Mouse (Mus musculus): ENCODE results near the gene Wdr4. TPM values are rescaled to one million over a fixed set of nuclear protein-coding genes. Genes with fewer than 3 reads are reported as not detected.
"Not testable (repeated sequence)": the region's sequence is repeated elsewhere in the genome, so short reads cannot be mapped to it uniquely, and the experiment has no call there.

Wdr4 gene
- 10 to 100 TPM; 23.8 to 25.6 TPM for total RNA-seq (2021)

GRCm38 (mm10) chr17:31519946-31520838 is at the start of gene Wdr4, which contains the start of gene Ndufv3:
TSS of gene Wdr4 (minus strand) at chr17:31519980.
TSS of gene Ndufv3 (plus strand) at chr17:31520115.
- peak; percentile 91 to 94 for DNase-seq (ENCODE audit: extremely low spot score in 1 of 2, low spot score in 1 of 2)

- no peak for DNase-seq (ENCODE audit: extremely low spot score in 1 of 2, low spot score in 1 of 2)
These were observed 46.5 kb upstream of the Wdr4 start for GRCm38 (mm10) chr17:31566276-31566675.

GRCm38 (mm10) chr17:31565141-31566056 is 45.6 kb upstream of the Wdr4 start:
- peak; percentile 52 to 60 for DNase-seq (ENCODE audit: extremely low spot score in 1 of 2, low spot score in 1 of 2)

- DNase-seq (ENCODE audit: extremely low spot score in 1 of 2, low spot score in 1 of 2) = peak in 1 of 2 experiments; percentile 82
These were observed 45.0 kb upstream of the Wdr4 start for GRCm38 (mm10) chr17:31564858-31565140.

- DNase-seq (ENCODE audit: extremely low spot score in 1 of 2, low spot score in 1 of 2) = peak; percentile 92 to 94
These were observed 44.5 kb upstream of the Wdr4 start, which contains the start of gene Pknox1 for GRCm38 (mm10) chr17:31564015-31564857. TSS of gene Pknox1 (plus strand) at chr17:31564734.

GRCm38 (mm10) chr17:31563632-31564014 is 43.8 kb upstream of the Wdr4 start:
- peak; percentile 32 to 37 for DNase-seq (ENCODE audit: extremely low spot score in 1 of 2, low spot score in 1 of 2)

- DNase-seq (ENCODE audit: extremely low spot score in 1 of 2, low spot score in 1 of 2) = no peak
These were observed 39.4 kb upstream of the Wdr4 start for GRCm38 (mm10) chr17:31559021-31559789.

GRCm38 (mm10) chr17:31557947-31558542 is 38.3 kb upstream of the Wdr4 start:
- no peak for DNase-seq (ENCODE audit: extremely low spot score in 1 of 2, low spot score in 1 of 2)

GRCm38 (mm10) chr17:31557124-31557880 is 37.5 kb upstream of the Wdr4 start:
- no peak for DNase-seq (ENCODE audit: extremely low spot score in 1 of 2, low spot score in 1 of 2)

- no peak for DNase-seq (ENCODE audit: extremely low spot score in 1 of 2, low spot score in 1 of 2)
These were observed 36.5 kb upstream of the Wdr4 start for GRCm38 (mm10) chr17:31556253-31556652.

- DNase-seq (ENCODE audit: extremely low spot score in 1 of 2, low spot score in 1 of 2) = not testable (repeated sequence)
These were observed 32.8 kb upstream of the Wdr4 start for GRCm38 (mm10) chr17:31552601-31553000.

GRCm38 (mm10) chr17:31549389-31549788 is 29.6 kb upstream of the Wdr4 start:
- no peak for DNase-seq (ENCODE audit: extremely low spot score in 1 of 2, low spot score in 1 of 2)

GRCm38 (mm10) chr17:31547974-31548373 is 28.2 kb upstream of the Wdr4 start:
- DNase-seq (ENCODE audit: extremely low spot score in 1 of 2, low spot score in 1 of 2) = no peak

GRCm38 (mm10) chr17:31546444-31547196 is 26.8 kb upstream of the Wdr4 start:
- no peak for DNase-seq (ENCODE audit: extremely low spot score in 1 of 2, low spot score in 1 of 2)

- DNase-seq (ENCODE audit: extremely low spot score in 1 of 2, low spot score in 1 of 2) = no peak
These were observed 23.8 kb upstream of the Wdr4 start for GRCm38 (mm10) chr17:31543574-31543973.

- DNase-seq (ENCODE audit: extremely low spot score in 1 of 2, low spot score in 1 of 2) = no peak
These were observed 21.7 kb upstream of the Wdr4 start for GRCm38 (mm10) chr17:31541460-31541831.

GRCm38 (mm10) chr17:31540809-31541459 is 21.2 kb upstream of the Wdr4 start:
- DNase-seq (ENCODE audit: extremely low spot score in 1 of 2, low spot score in 1 of 2) = no peak

Measured in layer of hippocampus, postnatal 25 days (tissue).